Mouse (Mus musculus) limb, embryonic 13.5 days (tissue): ENCODE data around the gene Ptprd. TPM values are rescaled to one million over a fixed set of nuclear protein-coding genes. Genes with fewer than 3 reads are reported as not detected.
"Not testable (repeated sequence)": the region's sequence is repeated elsewhere in the genome, so short reads cannot be mapped to it uniquely, and the experiment has no call there.

Experiments used
- ATAC-seq: fragments of 200-750 bp; cut with Nextera tagmentation; 2 replicates; pipeline ENCODE4 v1.8.0; 2017; ENCODE audit warnings: low read depth, moderate number of reproducible peaks, moderate TSS enrichment; ENCODE audit not compliant: low FRiP score
- H3K27ac ChIP-seq: fragments of 300-500 bp; sonication (generic); 2 replicates; pipeline ENCODE4 v1.5.1; 2015; ENCODE audit warnings: inconsistent platforms, mild to moderate bottlenecking, moderate library complexity
- H3K27me3 ChIP-seq: fragments of 300-500 bp; sonication (generic); 2 replicates; pipeline ENCODE4 v1.6.1; 2015; ENCODE audit warnings: mild to moderate bottlenecking, inconsistent platforms
- H3K36me3 ChIP-seq: fragments of 300-500 bp; sonication (generic); 2 replicates; pipeline ENCODE4 v1.6.1; 2015; ENCODE audit warnings: inconsistent platforms, mild to moderate bottlenecking, moderate library complexity
- H3K4me1 ChIP-seq: fragments of 300-500 bp; sonication (generic); 2 replicates; pipeline ENCODE4 v1.6.1; 2015; ENCODE audit warnings: inconsistent platforms
- H3K4me2 ChIP-seq: fragments of 300-500 bp; sonication (generic); replicated peaks from 2 replicates; pipeline ENCODE4 v1.6.1; 2015; ENCODE audit warnings: inconsistent platforms, mild to moderate bottlenecking, moderate library complexity
- H3K4me3 ChIP-seq: fragments of 300-500 bp; sonication (generic); 2 replicates; pipeline ENCODE4 v1.5.1; 2015; ENCODE audit warnings: moderate library complexity, mild to moderate bottlenecking, inconsistent platforms
- H3K9ac ChIP-seq: fragments of 300-500 bp; sonication (generic); 2 replicates; pipeline ENCODE4 v1.6.1; 2015; ENCODE audit warnings: mild to moderate bottlenecking, inconsistent platforms
- H3K9me3 ChIP-seq: fragments of 300-500 bp; sonication (generic); 2 replicates; pipeline ENCODE4 v1.6.1; 2016; ENCODE audit warnings: inconsistent platforms
- WGBS: fragments of 180-500 bp; shearing (Covaris S2); methylation state at CpG from one replicate; pipeline ENCODE4 v1.1.7; 2015; 5-methylcytosine and 5-hydroxymethylcytosine counted together
- polyA plus RNA-seq: library from polyadenylated mRNA; unstranded; fragments of >200 nt; fragmentation: Nextera tagmentation; extraction: Ambion mirVana; gene quantifications from 2 replicates; pipeline ENCODE4 v1.2.1, GENCODE M21; 2015

Gene Ptprd
- polyA plus RNA-seq, 1 experiment from 2014 or later = 38.6 TPM

DNA sequence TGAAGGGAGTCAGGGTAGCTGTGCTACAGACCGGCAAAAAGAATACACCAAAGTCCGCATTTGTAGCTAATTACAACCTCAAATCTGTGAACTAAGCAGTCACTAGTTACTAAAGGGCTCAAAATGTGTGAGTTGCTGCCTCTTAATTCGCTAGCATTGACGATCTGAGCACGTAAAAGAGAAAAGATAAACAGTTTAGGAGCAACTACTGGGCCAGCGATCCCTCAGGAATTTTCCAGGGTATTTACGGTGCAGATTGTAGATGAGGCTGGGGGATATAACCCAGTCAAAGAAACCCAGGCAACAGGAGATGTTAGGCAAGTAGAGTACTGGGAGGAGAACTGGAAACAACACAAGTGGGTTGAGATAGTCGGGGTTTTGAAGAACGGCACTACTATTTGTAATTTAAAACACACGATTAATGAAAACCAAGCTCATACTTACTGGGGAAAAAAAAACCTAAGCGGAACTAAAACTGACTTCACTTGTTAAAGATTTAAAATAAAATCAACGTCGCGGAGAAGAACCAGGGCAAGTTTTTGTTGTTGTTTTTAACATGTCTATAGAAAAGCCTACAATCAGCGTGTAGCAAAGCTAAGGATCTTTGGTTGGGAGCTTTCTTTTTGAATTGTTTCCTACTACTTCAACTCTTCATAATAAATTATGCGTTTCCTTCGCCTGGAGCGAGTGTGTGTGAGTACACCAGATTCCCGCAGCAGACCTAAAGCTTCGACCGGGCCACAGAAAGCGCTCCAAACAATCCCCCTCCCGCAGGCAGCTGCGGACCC is 1762.9 kb downstream of the Ptprd start:
- Histone ChIP-seq H3K9me3 (no peaks in the 10 kb centered on the region), H3K4me2 (peak overlapping the region; percentile 74), H3K4me3 (peak overlapping the region; percentile 87), H3K36me3 (no peaks in the 10 kb centered on the region), H3K4me1 (peaks cover 16% of the 10 kb centered on the region), H3K27me3 (no peaks in the 10 kb centered on the region), H3K27ac (peak overlapping the region; percentile 98), H3K9ac (peak overlapping the region; percentile 99)
- WGBS = under 1% methylated on average over 24 of the region's 24 CpGs
- ATAC-seq = no peak

DNA sequence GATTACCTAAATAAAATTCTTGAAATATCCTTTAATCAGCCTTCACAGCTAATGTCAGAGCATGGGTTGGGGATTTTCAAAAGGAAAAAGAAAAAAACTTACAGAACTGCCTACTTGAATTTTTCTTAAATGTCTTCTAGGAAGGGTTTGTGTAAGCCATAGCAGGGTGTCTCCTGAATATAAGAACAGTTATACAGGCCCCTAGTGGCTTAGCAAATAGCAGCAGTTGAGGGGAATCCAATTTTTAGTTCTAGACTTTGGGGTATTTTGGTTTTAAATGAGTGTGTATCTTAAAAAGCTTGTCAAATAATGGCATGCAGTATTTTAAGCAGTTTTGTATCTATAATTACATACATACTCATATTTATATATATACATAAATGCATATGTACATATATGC is 1764.4 kb downstream of the Ptprd start:
- H3K4me2 ChIP-seq = peak overlapping the region; percentile 74

DNA sequence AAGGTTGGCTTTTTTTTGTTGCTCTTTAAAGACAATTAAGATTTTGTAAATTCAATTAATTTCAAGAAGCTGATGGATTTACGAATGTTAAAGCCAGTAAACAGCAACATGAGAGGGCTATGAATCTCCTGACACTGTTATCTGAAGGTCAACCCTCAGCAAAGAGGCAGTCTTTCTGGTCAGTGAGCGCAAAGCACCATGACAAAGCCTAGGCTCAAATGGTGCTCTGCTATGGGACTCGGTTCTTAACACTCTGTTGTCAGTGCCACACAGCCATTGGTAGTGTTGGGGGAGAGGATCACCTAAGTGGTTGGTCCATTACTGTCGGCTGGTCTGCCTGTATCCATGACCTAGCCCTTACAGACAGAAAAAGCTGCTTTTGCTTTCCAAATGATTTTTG is 1767.0 kb downstream of the Ptprd start:
- 0 out of 2 replicates have a peak overlapping the region, but pooled peaks have one; percentile 21 for H3K4me2 ChIP-seq
- peaks cover 26% of the 10 kb centered on the region for H3K4me1 ChIP-seq
- WGBS = 70% methylated on average over 4 of the region's 4 CpGs
- H3K27ac ChIP-seq = no peak overlapping the region
- ATAC-seq = no peak
- no peak overlapping the region for H3K4me3 ChIP-seq
- no peaks in the 10 kb centered on the region for H3K36me3 ChIP-seq
- no peaks in the 10 kb centered on the region for H3K27me3 ChIP-seq
- H3K9ac ChIP-seq = no peak overlapping the region
- no peaks in the 10 kb centered on the region for H3K9me3 ChIP-seq

More for the DNA sequence above, 1764.4 kb downstream of the Ptprd start:
- Histone ChIP-seq H3K27ac (no peak overlapping the region), H3K4me3 (peak overlapping the region; percentile 87), H3K9me3 (no peaks in the 10 kb centered on the region), H3K27me3 (no peaks in the 10 kb centered on the region), H3K4me1 (peaks cover 22% of the 10 kb centered on the region), H3K9ac (no peak overlapping the region), H3K36me3 (no peaks in the 10 kb centered on the region)
- ATAC-seq = no peak

DNA sequence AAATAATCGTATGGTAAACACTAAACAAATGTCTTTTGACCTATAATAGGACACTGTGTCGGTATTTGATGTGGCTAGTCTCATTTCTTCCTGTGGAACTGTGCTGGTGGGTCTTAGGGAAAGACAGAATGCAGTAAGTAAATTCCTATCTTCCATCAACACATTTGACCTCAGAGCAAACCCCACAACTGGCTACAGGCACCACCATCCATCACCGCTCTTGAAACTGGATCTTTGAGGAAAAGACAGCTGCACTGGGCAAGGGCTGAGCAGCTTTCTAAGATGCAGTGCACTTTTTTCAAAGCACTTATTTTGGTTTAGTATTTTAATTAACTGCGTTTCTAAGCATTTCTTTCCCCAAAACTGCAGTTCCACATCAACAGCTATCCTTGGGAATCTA is 1768.2 kb downstream of the Ptprd start:
- WGBS = 54% methylated on average over 4 of the region's 4 CpGs
- H3K4me1 ChIP-seq = peaks cover 38% of the 10 kb centered on the region
- H3K27ac ChIP-seq = no peak overlapping the region
- no peaks in the 10 kb centered on the region for H3K9me3 ChIP-seq
- no peak for ATAC-seq
- no peaks in the 10 kb centered on the region for H3K27me3 ChIP-seq
- H3K4me2 ChIP-seq = no peak overlapping the region
- no peaks in the 10 kb centered on the region for H3K36me3 ChIP-seq
- no peak overlapping the region for H3K4me3 ChIP-seq
- H3K9ac ChIP-seq = no peak overlapping the region

DNA sequence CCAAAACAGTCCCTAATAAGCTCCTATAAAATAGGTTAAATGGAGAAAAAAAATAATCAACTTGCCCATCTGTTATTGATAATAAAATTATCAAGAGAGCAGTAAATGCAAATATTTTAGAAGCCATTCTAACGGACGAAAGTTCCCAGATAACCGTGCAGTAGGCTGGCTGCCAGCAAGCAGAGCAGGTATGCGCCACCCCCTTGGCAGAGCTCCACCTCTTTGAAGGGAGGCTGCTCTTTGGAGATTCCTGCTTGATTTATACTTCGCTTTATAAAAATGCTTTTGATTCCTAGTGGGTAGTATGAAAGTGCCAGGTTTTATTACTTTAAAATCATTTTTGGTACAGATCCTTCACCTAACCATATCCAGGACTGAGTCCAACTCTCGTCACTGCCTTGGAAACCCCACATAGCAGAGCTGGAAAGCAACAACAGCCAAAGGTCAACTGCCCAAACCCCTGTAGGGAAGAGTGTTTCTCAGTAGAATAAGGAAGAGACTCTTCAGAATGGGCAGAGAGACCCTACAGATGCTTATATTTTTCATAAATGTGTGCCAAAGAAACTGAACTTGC is 1770.9 kb downstream of the Ptprd start:
- peak overlapping the region; percentile 38 for H3K4me2 ChIP-seq
- peak; percentile 68; the same call in 1 of the 2 replicates for ATAC-seq
- WGBS = 13% methylated on average over 6 of the region's 6 CpGs

DNA sequence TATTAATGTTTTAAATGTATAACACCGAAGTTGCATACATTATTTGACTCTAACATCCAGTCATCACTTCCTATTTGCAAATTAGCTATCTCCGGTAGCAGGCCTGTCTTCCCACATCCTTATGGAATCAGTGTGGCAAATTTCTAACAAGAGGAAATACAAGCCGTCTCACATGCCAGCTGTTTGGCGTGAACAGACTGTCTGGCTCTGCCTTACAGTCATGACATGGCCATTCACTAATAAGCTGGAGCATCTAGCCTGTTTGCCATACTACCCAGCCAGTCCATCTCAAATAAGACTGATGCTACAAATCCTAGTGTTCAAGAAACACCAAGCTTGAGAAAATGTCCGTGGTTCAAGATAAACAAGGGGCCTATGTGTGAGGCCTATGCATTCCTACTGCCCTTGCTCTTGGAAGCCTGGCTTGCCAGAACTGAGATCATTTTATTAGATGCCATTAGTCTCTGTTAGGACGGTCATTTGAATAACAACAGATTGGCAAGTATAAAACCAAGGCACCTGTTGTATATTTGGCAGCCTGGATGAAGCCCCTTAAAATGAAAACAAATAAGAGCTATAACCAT is 1773.2 kb downstream of the Ptprd start:
- H3K9ac ChIP-seq = no peak overlapping the region
- peaks cover 49% of the 10 kb centered on the region for H3K4me1 ChIP-seq
- H3K4me3 ChIP-seq = no peak overlapping the region
- no peak overlapping the region for H3K27ac ChIP-seq
- ATAC-seq = 0 out of 2 replicates have a peak, but pooled peaks have one; percentile 38
- H3K9me3 ChIP-seq = no peaks in the 10 kb centered on the region
- no peaks in the 10 kb centered on the region for H3K27me3 ChIP-seq
- no peak overlapping the region for H3K4me2 ChIP-seq
- WGBS = 55% methylated on average over 6 of the region's 6 CpGs
- no peaks in the 10 kb centered on the region for H3K36me3 ChIP-seq

More for the DNA sequence above, 1770.9 kb downstream of the Ptprd start:
- H3K27ac ChIP-seq = no peak overlapping the region
- H3K9ac ChIP-seq = no peak overlapping the region
- H3K36me3 ChIP-seq = no peaks in the 10 kb centered on the region
- no peaks in the 10 kb centered on the region for H3K9me3 ChIP-seq
- H3K4me1 ChIP-seq = peaks cover 51% of the 10 kb centered on the region
- no peaks in the 10 kb centered on the region for H3K27me3 ChIP-seq
- no peak overlapping the region for H3K4me3 ChIP-seq

DNA sequence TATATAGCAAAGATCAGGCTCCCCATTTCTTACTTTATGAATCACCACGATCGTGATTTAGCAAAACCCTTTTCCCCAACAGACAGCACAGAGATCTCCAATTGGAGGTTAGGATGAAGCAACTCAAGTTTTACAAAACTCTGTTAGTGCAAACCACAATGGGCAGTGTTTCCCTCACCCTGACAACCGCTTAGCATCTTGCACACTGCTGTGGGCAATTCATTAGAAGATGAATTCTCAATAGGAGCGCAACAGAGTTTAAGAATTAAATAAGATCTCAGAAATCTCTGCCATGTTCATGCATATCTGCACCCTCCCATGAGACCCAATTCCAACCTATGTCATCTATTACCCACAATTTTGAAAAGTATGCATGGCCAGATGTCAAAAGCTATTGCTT is 1773.7 kb downstream of the Ptprd start:
- H3K4me2 ChIP-seq = no peak overlapping the region
- H3K36me3 ChIP-seq = no peaks in the 10 kb centered on the region
- no peak overlapping the region for H3K27ac ChIP-seq
- H3K4me3 ChIP-seq = no peak overlapping the region
- H3K27me3 ChIP-seq = no peaks in the 10 kb centered on the region
- H3K9me3 ChIP-seq = no peaks in the 10 kb centered on the region
- peaks cover 46% of the 10 kb centered on the region for H3K4me1 ChIP-seq
- no peak for ATAC-seq
- H3K9ac ChIP-seq = no peak overlapping the region
- 91% methylated on average over 4 of the region's 4 CpGs for WGBS

DNA sequence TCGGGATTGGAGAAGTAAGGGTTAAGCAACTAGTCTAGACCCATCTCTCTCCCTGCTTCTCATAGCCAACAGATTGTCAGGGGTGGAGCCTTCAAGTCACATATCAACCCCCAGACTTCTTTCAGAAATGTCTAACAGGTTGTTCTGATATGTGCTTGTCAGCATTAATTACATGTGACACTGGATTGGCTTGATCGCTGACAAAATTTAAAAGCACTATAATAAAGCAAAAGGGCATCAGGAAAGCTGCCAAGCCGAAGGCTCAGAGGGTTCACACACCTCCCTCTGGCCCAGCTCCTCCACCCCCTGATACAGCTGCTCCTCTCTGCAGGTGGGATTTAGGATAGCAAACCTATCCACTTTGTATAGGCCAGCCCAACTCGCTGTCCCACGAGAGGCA is 1775.8 kb downstream of the Ptprd start:
- Histone ChIP-seq H3K27ac (no peak overlapping the region), H3K9ac (no peak overlapping the region), H3K4me2 (no peak overlapping the region), H3K4me3 (no peak overlapping the region), H3K9me3 (no peaks in the 10 kb centered on the region), H3K4me1 (peaks cover 39% of the 10 kb centered on the region), H3K27me3 (no peaks in the 10 kb centered on the region), H3K36me3 (no peaks in the 10 kb centered on the region)
- no peak for ATAC-seq
- 52% methylated on average over 5 of the region's 5 CpGs for WGBS

DNA sequence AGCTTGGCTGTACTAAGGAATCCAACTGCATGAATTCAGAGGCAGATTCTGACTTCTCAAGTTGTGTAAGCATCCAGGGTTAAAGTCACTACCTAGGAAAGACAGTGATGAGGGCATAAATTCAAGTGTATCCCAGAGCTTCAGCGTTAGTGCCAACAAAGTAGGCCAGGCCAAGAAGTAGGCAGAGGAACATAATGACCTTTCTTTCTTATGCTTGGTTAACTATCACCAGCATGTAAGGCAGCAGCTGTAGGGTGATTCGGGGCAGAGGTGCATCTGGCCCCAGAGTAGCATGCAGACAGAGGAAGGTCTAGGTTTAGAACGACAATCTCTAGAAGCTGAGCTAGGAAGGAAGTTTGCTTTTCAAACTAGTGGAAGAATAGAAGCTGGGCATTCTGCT is 1782.0 kb downstream of the Ptprd start:
- 44% methylated on average over 3 of the region's 3 CpGs for WGBS
- Histone ChIP-seq H3K4me1 (peaks cover 11% of the 10 kb centered on the region), H3K9me3 (no peaks in the 10 kb centered on the region), H3K27ac (no peak overlapping the region), H3K4me3 (no peak overlapping the region), H3K27me3 (no peaks in the 10 kb centered on the region), H3K36me3 (no peaks in the 10 kb centered on the region), H3K4me2 (no peak overlapping the region), H3K9ac (no peak overlapping the region)
- ATAC-seq = no peak

DNA sequence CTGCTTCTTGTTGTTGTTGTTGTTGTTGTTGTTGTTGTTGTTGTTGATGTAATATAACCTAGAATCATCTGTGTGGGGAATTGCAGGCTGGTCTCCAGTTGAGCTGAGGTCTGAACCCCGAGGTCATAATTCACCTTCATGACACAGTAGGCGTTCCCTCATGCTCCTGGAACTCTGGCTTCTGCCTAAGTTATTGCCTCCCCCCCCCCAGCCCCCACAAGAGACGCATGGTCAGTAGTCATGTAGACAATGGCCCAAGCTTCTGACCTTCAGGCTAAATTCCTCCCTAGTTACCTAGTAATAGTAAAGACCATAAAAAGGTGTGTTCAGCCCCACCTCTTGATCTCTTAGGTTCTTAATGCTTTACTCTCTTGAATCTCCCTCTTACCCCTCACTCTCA is 1784.7 kb downstream of the Ptprd start:
- H3K4me1 ChIP-seq = peaks cover 13% of the 10 kb centered on the region
- not testable (repeated sequence) for H3K9ac ChIP-seq, H3K36me3 ChIP-seq, H3K27ac ChIP-seq, ATAC-seq, H3K4me2 ChIP-seq, H3K4me3 ChIP-seq, H3K27me3 ChIP-seq, H3K9me3 ChIP-seq
- 70% methylated on average over 3 of the region's 3 CpGs for WGBS

DNA sequence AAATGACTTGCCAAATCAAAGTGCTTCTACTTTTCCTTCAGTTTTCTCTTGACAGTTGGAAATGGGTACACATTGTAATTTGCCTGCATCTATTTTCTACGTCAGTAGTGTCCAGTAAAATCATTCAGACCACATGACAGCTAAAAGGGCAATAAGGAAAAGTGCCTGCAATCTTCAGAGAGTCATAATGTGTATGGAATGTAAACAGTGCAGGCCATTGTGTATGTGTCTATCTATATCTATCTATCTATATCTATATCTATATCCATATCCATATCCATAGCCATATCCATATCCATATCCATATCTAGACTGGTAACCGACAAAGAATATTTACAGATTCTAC is 1786.6 kb downstream of the Ptprd start:
- Histone ChIP-seq H3K4me1 (peaks cover 13% of the 10 kb centered on the region), H3K4me3 (no peak overlapping the region), H3K27me3 (no peaks in the 10 kb centered on the region), H3K36me3 (no peaks in the 10 kb centered on the region), H3K4me2 (no peak overlapping the region), H3K9me3 (no peaks in the 10 kb centered on the region), H3K27ac (no peak overlapping the region), H3K9ac (no peak overlapping the region)
- no peak for ATAC-seq
- 88% methylated on average over 2 of the region's 2 CpGs for WGBS

DNA sequence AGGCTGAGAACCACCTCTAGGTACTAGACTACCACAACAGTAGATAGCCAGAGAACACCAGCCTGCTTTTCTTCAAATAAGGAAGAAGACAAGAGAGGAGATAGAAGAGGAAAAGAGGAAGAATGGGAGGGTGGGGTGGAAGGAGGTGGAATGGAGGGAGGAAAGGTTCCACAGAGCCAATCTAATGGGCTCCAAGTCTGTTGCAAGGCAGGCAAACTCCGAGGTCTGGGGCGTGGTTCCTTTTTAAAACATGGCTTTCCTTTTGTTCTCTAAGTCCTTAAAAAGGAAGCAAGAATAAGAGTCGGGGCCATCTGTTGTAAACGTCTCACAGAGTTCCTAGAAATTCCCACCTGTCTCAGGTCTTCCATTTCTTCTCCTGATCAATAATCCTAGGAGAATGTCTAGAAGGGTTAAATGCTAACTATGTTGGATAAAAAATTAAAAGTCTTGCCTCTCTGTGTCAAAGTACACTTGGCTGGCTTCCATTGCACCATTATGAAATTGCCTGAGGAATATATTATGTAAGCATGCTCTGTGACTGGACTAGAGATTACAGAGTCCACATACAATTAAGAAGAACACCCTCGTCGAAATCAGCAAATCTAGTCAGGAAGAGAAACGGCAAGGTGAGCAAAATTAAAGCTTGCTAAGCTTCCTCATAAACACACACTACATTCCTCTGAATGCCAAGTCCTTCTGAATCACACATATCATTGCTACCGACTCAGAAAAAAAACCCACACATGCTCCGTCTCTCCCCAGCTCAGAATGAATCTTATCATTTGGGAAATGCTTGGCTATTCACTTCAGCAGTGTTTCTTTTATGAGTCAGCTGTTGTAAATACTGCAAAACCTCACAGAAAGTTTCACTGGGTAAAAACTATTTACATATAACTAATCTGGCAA is 1787.2 kb downstream of the Ptprd start:
- Histone ChIP-seq H3K9me3 (no peaks in the 10 kb centered on the region), H3K36me3 (no peaks in the 10 kb centered on the region), H3K4me2 (no peak overlapping the region), H3K4me3 (no peak overlapping the region), H3K9ac (no peak overlapping the region), H3K27me3 (no peaks in the 10 kb centered on the region), H3K27ac (no peak overlapping the region), H3K4me1 (peaks cover 6% of the 10 kb centered on the region)
- no peak for ATAC-seq
- 74% methylated on average over 9 of the region's 9 CpGs for WGBS
